Mouse (Mus musculus): ENCODE data around the gene Gm20521.

Gene Gm20521

GRCm38 (mm10) chr14:54894296-54895151, 11.3 kb downstream of the Gm20521 start:
- DNase-seq = peak; percentile 50

DNA sequence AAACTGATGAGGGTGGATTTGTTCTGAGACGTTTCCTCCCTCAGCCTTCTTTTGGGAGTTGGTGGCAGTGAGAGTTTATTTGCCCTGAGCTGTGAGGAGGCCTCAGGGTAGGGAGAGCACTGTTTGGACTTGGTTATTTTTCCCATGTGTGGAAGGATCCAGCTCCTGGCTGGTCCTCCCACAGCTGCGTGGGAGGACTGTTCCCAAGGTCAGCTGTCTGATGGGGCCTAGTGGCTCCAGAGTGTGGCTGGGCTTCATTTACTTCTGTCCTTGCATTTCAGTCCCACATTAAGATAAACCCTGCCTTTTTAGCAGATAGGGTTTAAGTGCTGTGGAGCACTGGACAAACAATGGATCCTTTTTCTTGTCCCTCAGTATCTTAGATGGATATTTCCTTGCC, 14.2 kb downstream of the Gm20521 start:
- DNase-seq = no peak

DNA sequence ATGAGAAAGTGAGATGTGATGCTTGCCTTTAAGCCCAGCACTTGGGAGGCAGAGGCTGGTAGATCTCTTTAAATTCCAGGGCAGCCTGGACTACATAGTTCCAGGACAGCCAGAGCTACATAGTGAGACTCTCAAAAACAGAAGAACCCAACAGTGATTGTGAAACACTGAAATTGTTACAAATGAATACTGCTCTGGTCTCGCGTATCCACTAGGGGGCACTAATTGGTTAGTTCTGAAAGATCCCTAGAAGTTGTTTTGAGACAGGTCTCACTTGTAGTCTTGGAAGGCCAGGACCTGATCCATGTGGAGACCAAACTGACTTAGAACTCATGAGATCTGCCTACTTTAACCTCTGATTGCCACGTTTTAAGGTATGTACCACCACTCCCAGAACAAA, 17.1 kb downstream of the Gm20521 start:
- DNase-seq = peak; percentile 93

GRCm38 (mm10) chr14:54903641-54904040, 20.4 kb downstream of the Gm20521 start:
- no peak for DNase-seq

GRCm38 (mm10) chr14:54908682-54909081, 25.4 kb downstream of the Gm20521 start:
- DNase-seq = peak; percentile 36

- DNase-seq = no peak
These were observed 29.0 kb downstream of the Gm20521 start for GRCm38 (mm10) chr14:54912109-54912850.

GRCm38 (mm10) chr14:54912886-54913285, 29.6 kb downstream of the Gm20521 start, which contains the start of gene Slc22a17:
Gene Slc22a17 (minus strand): TSS chr14:54913132.
- DNase-seq = peak; percentile 81

GRCm38 (mm10) chr14:54913343-54913742, 30.1 kb downstream of the Gm20521 start:
- no peak for DNase-seq

GRCm38 (mm10) chr14:54920076-54920685, 36.9 kb downstream of the Gm20521 start:
- DNase-seq = no peak

GRCm38 (mm10) chr14:54924641-54925348, 41.6 kb downstream of the Gm20521 start:
- peak; percentile 55 for DNase-seq

DNA sequence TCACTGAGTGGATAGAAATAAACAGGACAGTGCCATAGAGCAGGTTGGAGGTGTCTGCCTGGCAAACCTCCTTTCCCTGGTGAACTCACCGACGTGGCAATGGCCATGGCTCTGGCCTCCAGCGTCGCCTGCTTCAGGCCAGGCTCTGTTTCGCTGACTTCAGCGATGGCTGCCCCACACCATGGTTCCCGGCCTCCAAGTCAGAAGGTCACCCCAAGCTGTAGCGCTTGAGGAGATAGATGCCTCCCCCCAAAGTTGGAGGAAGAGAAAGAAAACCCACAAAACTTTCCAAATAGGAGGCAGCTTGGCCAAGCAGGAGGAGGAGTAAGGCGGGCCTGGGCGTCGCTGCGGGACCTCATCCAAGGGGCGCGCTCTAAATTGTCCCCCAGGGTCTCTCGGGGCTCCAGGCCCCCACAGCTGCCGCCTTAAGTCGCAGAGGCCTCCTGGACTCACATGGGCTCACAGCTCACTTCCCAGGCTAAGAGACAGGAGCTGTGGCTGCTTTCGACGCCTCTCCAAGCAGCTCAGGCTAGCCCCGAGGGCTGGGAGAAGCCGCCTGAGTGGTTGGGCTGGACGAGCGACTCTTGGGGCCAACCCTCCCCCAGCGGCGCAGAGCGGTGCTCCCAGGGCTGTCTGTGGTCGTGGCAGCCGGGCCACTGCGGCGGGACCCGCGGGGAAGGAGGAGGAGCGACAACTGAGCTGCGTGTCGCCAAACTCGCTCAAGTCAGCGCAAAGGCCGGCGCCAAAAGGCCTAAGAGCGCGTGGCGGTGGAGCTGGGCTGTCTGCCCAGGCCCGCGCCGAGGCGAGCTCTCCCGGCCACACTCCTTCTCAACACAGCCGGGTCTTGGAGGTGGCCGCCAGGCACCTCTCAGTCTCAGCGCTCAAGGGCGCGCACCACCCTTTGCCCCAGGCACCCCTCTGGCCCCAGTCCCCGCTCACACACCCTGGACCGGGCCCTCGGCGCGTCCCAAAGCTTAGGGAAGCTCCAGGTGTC, 42.4 kb downstream of the Gm20521 start, which contains the start of gene Efs:
Gene Efs, minus strand, starts transcription at position 778 of the 994 bp plus-strand sequence.
- peak; percentile 22 for DNase-seq

GRCm38 (mm10) chr14:54926401-54927158, 43.3 kb downstream of the Gm20521 start:
- DNase-seq = peak; percentile 28

DNA sequence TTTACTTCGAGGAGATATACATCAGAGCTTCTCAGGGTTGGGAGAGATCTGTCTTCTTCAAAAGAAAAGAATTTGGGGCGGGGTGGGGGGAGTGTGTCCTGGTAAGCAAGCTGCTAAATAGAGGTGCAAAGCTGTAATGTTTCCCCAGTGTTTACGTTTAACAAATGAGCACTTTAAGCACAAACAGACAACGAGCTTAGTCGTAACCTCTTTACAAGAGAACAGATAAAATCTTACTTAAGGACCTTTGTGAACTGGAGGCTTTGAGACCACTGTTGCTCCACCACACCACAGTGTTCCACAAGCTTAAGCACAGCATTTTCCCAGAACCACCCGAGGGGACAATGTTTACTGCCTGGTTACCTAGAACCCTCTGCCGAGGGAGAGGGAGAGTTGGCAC, 44.1 kb downstream of the Gm20521 start:
- no peak for DNase-seq

DNA sequence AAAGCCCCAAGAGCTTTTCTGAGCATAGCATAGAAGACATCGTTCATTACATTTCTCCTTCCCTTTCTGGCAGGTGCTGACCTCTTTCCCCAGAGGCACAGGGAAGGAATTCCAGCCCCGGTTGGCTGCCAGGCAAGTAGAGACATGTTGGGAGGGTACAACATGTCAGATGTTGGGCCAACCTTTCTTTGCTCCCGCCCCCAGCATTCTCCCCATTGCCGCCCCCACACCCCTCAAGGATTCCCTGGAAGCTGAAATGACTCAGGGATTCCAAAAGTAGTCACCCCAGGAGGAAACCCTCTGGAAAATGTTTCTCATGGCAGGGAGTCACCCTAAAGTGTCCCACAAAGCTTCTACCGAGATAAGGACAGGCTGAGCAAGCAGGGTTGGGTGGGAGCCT, 46.6 kb downstream of the Gm20521 start:
- DNase-seq = no peak

GRCm38 (mm10) chr14:54930431-54930830, 47.2 kb downstream of the Gm20521 start:
- DNase-seq = peak; percentile 47

- no peak for DNase-seq
These were observed 49.5 kb downstream of the Gm20521 start, which contains the start of gene Il25 for GRCm38 (mm10) chr14:54932645-54933150. Gene Il25 (plus strand): TSS chr14:54932695.

GRCm38 (mm10) chr14:54935904-54936830, 52.9 kb downstream of the Gm20521 start, which contains the start of gene Cmtm5:
Gene Cmtm5 (plus strand): TSS chr14:54936261.
- no peak for DNase-seq

- DNase-seq = no peak
These were observed 53.6 kb downstream of the Gm20521 start for GRCm38 (mm10) chr14:54936831-54937160.

Measured in lung, postnatal 36 days (tissue).